Mouse (Mus musculus): ENCODE data around the gene Rmdn2. TPM values are rescaled to one million over a fixed set of nuclear protein-coding genes. Genes with fewer than 3 reads are reported as not detected.

Gene Rmdn2
- polyA plus RNA-seq, 1 experiment from 2014 or later = 8.2 TPM

- Histone ChIP-seq H3K36me3 (no peaks in the 10 kb centered on the region), H3K9me3 (replicated peaks) (no peaks in the 10 kb centered on the region), H3K4me1 (peaks cover 28% of the 10 kb centered on the region), H3K4me3 (replicated peaks) (no peak overlapping the region), H3K9ac (replicated peaks) (no peak overlapping the region), H3K27ac (replicated peaks) (no peak overlapping the region), H3K4me2 (no peak overlapping the region), H3K27me3 (replicated peaks) (peaks cover 51% of the 10 kb centered on the region)
- ATAC-seq (ENCODE audit: low FRiP score) = no peak
- 13% methylated on average over 15 of the region's 15 CpGs for WGBS
Measured at GRCm38 (mm10) chr17:79710246-79710842, 98.7 kb downstream of the Rmdn2 start.

- Histone ChIP-seq H3K9me3 (replicated peaks) (no peaks in the 10 kb centered on the region), H3K4me3 (replicated peaks) (no peak overlapping the region), H3K27ac (replicated peaks) (no peak overlapping the region), H3K9ac (replicated peaks) (no peak overlapping the region), H3K36me3 (no peaks in the 10 kb centered on the region), H3K4me1 (peaks cover 35% of the 10 kb centered on the region), H3K27me3 (replicated peaks) (peaks cover 61% of the 10 kb centered on the region), H3K4me2 (no peak overlapping the region)
- no peak for ATAC-seq (ENCODE audit: low FRiP score)
- 16% methylated on average over 6 of the region's 6 CpGs for WGBS
Measured at GRCm38 (mm10) chr17:79711944-79712343, 100.3 kb downstream of the Rmdn2 start.

- Histone ChIP-seq H3K9ac (replicated peaks) (no peak overlapping the region), H3K4me1 (peaks cover 35% of the 10 kb centered on the region), H3K4me2 (peak overlapping the region; percentile 95), H3K27ac (replicated peaks) (no peak overlapping the region), H3K27me3 (replicated peaks) (peaks cover 61% of the 10 kb centered on the region), H3K9me3 (replicated peaks) (no peaks in the 10 kb centered on the region), H3K36me3 (no peaks in the 10 kb centered on the region), H3K4me3 (replicated peaks) (peak overlapping the region; percentile 46; the same call in 1 of the 2 replicates)
- WGBS = 5% methylated on average over 9 of the region's 9 CpGs
- ATAC-seq (ENCODE audit: low FRiP score) = no peak
Measured at GRCm38 (mm10) chr17:79712536-79712935, 100.9 kb downstream of the Rmdn2 start.

- Histone ChIP-seq H3K4me3 (replicated peaks) (peak overlapping the region; percentile 46), H3K4me2 (peak overlapping the region; percentile 95), H3K27me3 (replicated peaks) (peaks cover 61% of the 10 kb centered on the region), H3K9me3 (replicated peaks) (no peaks in the 10 kb centered on the region), H3K9ac (replicated peaks) (0 out of 2 replicates have a peak overlapping the region, but pooled peaks have one; percentile 36), H3K36me3 (no peaks in the 10 kb centered on the region), H3K27ac (replicated peaks) (no peak overlapping the region), H3K4me1 (peaks cover 35% of the 10 kb centered on the region)
- WGBS = under 1% methylated on average over 24 of the region's 24 CpGs
- no peak for ATAC-seq (ENCODE audit: low FRiP score)
Measured at GRCm38 (mm10) chr17:79713276-79713642, 101.6 kb downstream of the Rmdn2 start.

- no peaks in the 10 kb centered on the region for H3K9me3 ChIP-seq (replicated peaks)
- peak overlapping the region; percentile 46 for H3K4me3 ChIP-seq (replicated peaks)
- peaks cover 35% of the 10 kb centered on the region for H3K4me1 ChIP-seq
- peaks cover 61% of the 10 kb centered on the region for H3K27me3 ChIP-seq (replicated peaks)
- H3K4me2 ChIP-seq = peak overlapping the region; percentile 95
- under 1% methylated on average over 63 of the region's 63 CpGs for WGBS
- no peaks in the 10 kb centered on the region for H3K36me3 ChIP-seq
- H3K27ac ChIP-seq (replicated peaks) = no peak overlapping the region
- peak; percentile 64; the same call in 1 of the 2 replicates for ATAC-seq (ENCODE audit: low FRiP score)
- H3K9ac ChIP-seq (replicated peaks) = peak overlapping the region; percentile 36
Measured at GRCm38 (mm10) chr17:79713643-79714367, 102.1 kb downstream of the Rmdn2 start.

GRCm38 (mm10) chr17:79714368-79714895, 102.8 kb downstream of the Rmdn2 start:
- H3K27me3 ChIP-seq (replicated peaks) = peaks cover 58% of the 10 kb centered on the region
- 1% methylated on average over 16 of the region's 16 CpGs for WGBS

GRCm38 (mm10) chr17:79714931-79715637, 103.4 kb downstream of the Rmdn2 start, which contains the start of gene Cyp1b1:
Gene Cyp1b1 (minus strand): TSS chr17:79715061.
- Histone ChIP-seq H3K9ac (replicated peaks) (peak within 1 kb of the TSS; percentile 42), H3K4me2 (peak within 1 kb of the TSS; percentile 95), H3K9me3 (replicated peaks) (no peaks in the 10 kb centered on the region), H3K36me3 (no peaks in the 10 kb centered on the region), H3K4me1 (peaks cover 35% of the 10 kb centered on the region), H3K4me3 (replicated peaks) (peak within 1 kb of the TSS; percentile 46), H3K27me3 (replicated peaks) (peaks cover 52% of the 10 kb centered on the region), H3K27ac (replicated peaks) (no peak within 1 kb of the TSS)
- WGBS = under 1% methylated on average over 31 of the region's 31 CpGs
- peak; percentile 17 for ATAC-seq (ENCODE audit: low FRiP score)

More at GRCm38 (mm10) chr17:79714368-79714895, 102.8 kb downstream of the Rmdn2 start:
- Histone ChIP-seq H3K4me2 (peak overlapping the region; percentile 95), H3K9me3 (replicated peaks) (no peaks in the 10 kb centered on the region), H3K4me3 (replicated peaks) (peak overlapping the region; percentile 46), H3K27ac (replicated peaks) (no peak overlapping the region), H3K36me3 (no peaks in the 10 kb centered on the region), H3K9ac (replicated peaks) (no peak overlapping the region), H3K4me1 (peaks cover 35% of the 10 kb centered on the region)
- no peak for ATAC-seq (ENCODE audit: low FRiP score)

- H3K36me3 ChIP-seq = no peaks in the 10 kb centered on the region
- peak overlapping the region; percentile 46 for H3K4me3 ChIP-seq (replicated peaks)
- peaks cover 35% of the 10 kb centered on the region for H3K4me1 ChIP-seq
- peaks cover 52% of the 10 kb centered on the region for H3K27me3 ChIP-seq (replicated peaks)
- H3K9ac ChIP-seq (replicated peaks) = peak overlapping the region; percentile 42
- H3K9me3 ChIP-seq (replicated peaks) = no peaks in the 10 kb centered on the region
- peak; percentile 73 for ATAC-seq (ENCODE audit: low FRiP score)
- WGBS = under 1% methylated on average over 41 of the region's 42 CpGs
- peak overlapping the region; percentile 95 for H3K4me2 ChIP-seq
- H3K27ac ChIP-seq (replicated peaks) = no peak overlapping the region
Measured at GRCm38 (mm10) chr17:79715649-79716143, 104.0 kb downstream of the Rmdn2 start.

GRCm38 (mm10) chr17:79720681-79721080, 109.0 kb downstream of the Rmdn2 start:
- H3K4me2 ChIP-seq = no peak overlapping the region
- 82% methylated on average over 7 of the region's 7 CpGs for WGBS
- no peak overlapping the region for H3K4me3 ChIP-seq (replicated peaks)
- peaks cover 4% of the 10 kb centered on the region for H3K4me1 ChIP-seq
- no peak overlapping the region for H3K27ac ChIP-seq (replicated peaks)
- H3K9me3 ChIP-seq (replicated peaks) = no peaks in the 10 kb centered on the region
- no peak for ATAC-seq (ENCODE audit: low FRiP score)
- no peak overlapping the region for H3K9ac ChIP-seq (replicated peaks)
- peaks cover 7% of the 10 kb centered on the region for H3K27me3 ChIP-seq (replicated peaks)
- no peaks in the 10 kb centered on the region for H3K36me3 ChIP-seq

- no peak for ATAC-seq (ENCODE audit: low FRiP score)
- WGBS = 82% methylated on average over 5 of the region's 5 CpGs
Measured at GRCm38 (mm10) chr17:79726613-79727012, 115.0 kb downstream of the Rmdn2 start.

GRCm38 (mm10) chr17:79728053-79728584, 116.5 kb downstream of the Rmdn2 start:
- no peaks in the 10 kb centered on the region for H3K36me3 ChIP-seq
- H3K9me3 ChIP-seq (replicated peaks) = no peaks in the 10 kb centered on the region
- H3K4me3 ChIP-seq (replicated peaks) = no peak overlapping the region
- 39% methylated on average over 14 of the region's 14 CpGs for WGBS
- H3K27ac ChIP-seq (replicated peaks) = no peak overlapping the region
- peak overlapping the region; percentile 35 for H3K4me2 ChIP-seq
- ATAC-seq (ENCODE audit: low FRiP score) = no peak
- H3K4me1 ChIP-seq = peaks cover 12% of the 10 kb centered on the region; the same call in 1 of the 2 replicates
- no peak overlapping the region for H3K9ac ChIP-seq (replicated peaks)
- H3K27me3 ChIP-seq (replicated peaks) = no peaks in the 10 kb centered on the region

More at GRCm38 (mm10) chr17:79726613-79727012, 115.0 kb downstream of the Rmdn2 start:
- Histone ChIP-seq H3K36me3 (no peaks in the 10 kb centered on the region), H3K4me2 (no peak overlapping the region), H3K9me3 (replicated peaks) (no peaks in the 10 kb centered on the region), H3K4me3 (replicated peaks) (no peak overlapping the region), H3K27ac (replicated peaks) (no peak overlapping the region), H3K9ac (replicated peaks) (no peak overlapping the region), H3K4me1 (peaks cover 12% of the 10 kb centered on the region; the same call in 1 of the 2 replicates), H3K27me3 (replicated peaks) (no peaks in the 10 kb centered on the region)

All from neural tube, embryonic 15.5 days (tissue).